Mouse (Mus musculus): Measurements from ENCODE around the gene Tpbgl.

DNA sequence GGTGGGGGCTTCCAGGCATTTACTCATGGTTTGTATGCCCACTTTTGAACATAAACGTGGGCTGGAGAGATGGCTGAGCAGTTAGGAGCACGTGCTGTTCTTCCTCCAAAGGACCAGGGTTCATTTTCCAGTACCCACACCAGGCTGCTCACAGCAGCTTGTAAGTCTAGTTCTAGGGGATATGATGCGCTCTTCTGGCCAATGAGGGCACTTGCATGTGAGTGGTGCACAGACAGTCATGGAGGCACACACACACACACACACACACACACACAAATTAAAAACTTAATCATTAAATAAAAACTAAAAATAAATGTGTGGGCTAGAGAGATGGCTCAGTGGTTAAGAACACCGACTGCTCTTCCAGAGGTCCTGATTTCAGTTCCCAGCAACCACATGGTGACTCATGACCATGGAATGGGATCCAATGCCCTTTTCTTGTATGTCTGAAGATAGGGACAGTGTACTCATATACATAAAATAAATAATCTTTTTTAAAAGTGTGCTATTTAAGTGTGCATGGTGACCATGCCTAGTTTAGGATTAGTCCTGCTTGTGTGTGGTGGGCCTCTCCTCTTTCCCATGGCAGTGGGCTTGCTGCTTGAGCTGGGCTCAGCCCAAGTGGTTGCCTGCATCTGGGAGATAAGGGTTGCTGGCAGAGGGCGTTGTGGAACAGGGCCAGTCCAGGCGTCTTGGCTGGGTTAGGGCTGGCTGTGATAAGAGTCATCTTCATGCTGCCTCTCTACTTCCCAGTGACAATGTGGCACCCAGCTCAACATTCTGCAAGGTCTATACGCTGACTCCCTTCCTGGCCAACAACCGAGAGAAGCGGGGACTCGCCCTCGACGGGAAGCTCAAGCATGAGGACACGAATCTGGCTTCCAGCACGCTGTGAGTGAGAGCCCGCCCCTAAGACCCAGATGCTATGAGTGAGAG, 32.8 kb downstream of the Tpbgl start:
- TF ChIP-seq EP300 (IDR thresholded peaks at IDR 0.05; ENCODE audit: low read depth) (no peak), CTCF (IDR thresholded peaks at IDR 0.05; ENCODE audit: low read depth) (no peak)

Data from heart, postnatal 0 days (tissue).